Mouse (Mus musculus) thymus, postnatal 0 days (tissue): ENCODE results near the gene Gm37419. TPM values are rescaled to one million over a fixed set of nuclear protein-coding genes. Genes with fewer than 3 reads are reported as not detected.

Experiments used
- polyA plus RNA-seq: library from polyadenylated mRNA; unstranded; fragments of >200 nt; fragmentation: Nextera tagmentation; extraction: Ambion mirVana; gene quantifications from 2 replicates; pipeline ENCODE4 v1.2.1, GENCODE M21; 2015

Gene Gm37419
- polyA plus RNA-seq, 1 experiment from 2014 or later, result not detected

Other genes with a start within 250 kb of the Gm37419 start
- gene Sst, start 97.5 kb upstream of the Gm37419 start, polyA plus RNA-seq, result 2.7 and 3.1 TPM in 2 replicates
- not detected in 2 replicates for gene Rtp2, start 56.1 kb upstream of the Gm37419 start, polyA plus RNA-seq
- gene Bcl6, start 370 bp downstream of the Gm37419 start, polyA plus RNA-seq, result 11.9 and 15.1 TPM in 2 replicates